Mouse (Mus musculus): ENCODE measurements around the gene Lrtm2. TPM values are rescaled to one million over a fixed set of nuclear protein-coding genes. Genes with fewer than 3 reads are reported as not detected.
A peak's percentile ranks its signal among the peaks of the same experiment; 100 is the strongest.

Gene Lrtm2
- polyA plus RNA-seq, 1 experiment from 2014 or later = 0.69 TPM

DNA sequence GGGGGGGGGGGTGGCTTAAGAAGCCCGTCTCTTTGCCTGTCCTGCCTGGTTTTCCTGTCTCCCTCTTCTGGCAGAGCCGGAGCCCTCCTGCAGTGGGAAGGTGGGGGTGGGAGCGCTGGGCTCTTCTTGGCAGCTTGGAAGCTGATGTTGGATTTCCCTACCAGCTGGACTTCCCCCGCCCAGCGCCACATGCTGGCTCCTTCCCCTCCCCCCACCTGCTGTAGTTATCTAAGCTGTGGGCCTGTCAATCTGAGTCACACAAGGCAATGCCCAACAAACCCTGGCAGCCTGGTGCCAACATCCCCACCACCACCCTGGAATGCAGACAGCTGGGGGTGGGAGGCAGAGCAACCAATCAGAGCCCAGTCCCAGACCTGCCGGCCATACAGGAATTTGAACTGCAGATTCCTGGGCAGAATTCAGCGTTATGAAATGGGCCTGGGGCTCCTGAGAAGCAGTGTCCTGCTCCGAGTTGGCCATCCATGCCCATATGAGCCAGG, 1.3 kb downstream of the Lrtm2 start:
- H3K4me1 ChIP-seq (replicated peaks; ENCODE audit: control insufficient read depth, insufficient read depth, low read length) = no peaks in the 10 kb centered on the region; the same call in 1 of the 2 replicates
- no peak overlapping the region for H3K27ac ChIP-seq (ENCODE audit: low read depth)
- ATAC-seq (replicated peaks; ENCODE audit: low FRiP score, low TSS enrichment, low read depth) (no peak), DNase-seq (ENCODE audit: low spot score) (no peak)
- 2% methylated on average over 8 of the region's 8 CpGs for WGBS
- H3K4me2 ChIP-seq (ENCODE audit: low read length) = no peak overlapping the region
- no peak overlapping the region for H3K9ac ChIP-seq (ENCODE audit: low read length)
- H3K4me3 ChIP-seq (ENCODE audit: low read depth, low read length) = no peak overlapping the region
- H3K9me3 ChIP-seq (ENCODE audit: control insufficient read depth, low read length) = no peaks in the 10 kb centered on the region
- H3K36me3 ChIP-seq (ENCODE audit: control insufficient read depth, insufficient read depth, low read length) = no peaks in the 10 kb centered on the region
- peaks cover 43% of the 10 kb centered on the region for H3K27me3 ChIP-seq (replicated peaks; ENCODE audit: control insufficient read depth, insufficient read depth, low read length)

DNA sequence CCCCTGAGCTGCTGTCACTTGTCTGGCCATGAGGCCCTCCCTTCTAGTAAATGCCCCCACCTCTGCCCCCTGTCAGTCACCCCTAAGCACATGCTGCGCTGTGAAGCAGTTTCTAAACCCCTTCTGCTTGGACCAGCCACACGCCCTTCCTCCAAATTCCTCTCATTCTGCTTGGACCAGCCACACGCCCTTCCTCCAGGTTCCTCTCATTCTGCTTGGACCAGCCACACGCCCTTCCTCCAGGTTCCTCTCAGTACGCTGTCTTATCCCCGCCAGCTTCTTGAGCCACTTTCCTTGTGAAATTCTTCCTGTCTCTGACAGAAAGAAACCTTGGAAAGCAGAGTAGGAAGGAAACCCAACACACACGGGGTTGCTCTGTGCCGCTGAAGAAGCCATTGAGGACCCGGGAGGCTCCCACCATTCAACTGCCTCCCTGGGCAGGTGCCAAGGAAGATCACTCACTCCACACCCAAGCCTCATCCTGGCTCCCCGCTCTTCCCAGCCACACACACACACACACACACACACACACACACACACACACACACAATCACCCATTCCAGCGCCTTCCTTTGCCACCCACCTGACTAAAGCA, 1.9 kb downstream of the Lrtm2 start:
- H3K4me1 ChIP-seq (replicated peaks; ENCODE audit: control insufficient read depth, insufficient read depth, low read length) = no peaks in the 10 kb centered on the region; the same call in 1 of the 2 replicates
- no peaks in the 10 kb centered on the region for H3K9me3 ChIP-seq (ENCODE audit: control insufficient read depth, low read length)
- no peak overlapping the region for H3K9ac ChIP-seq (ENCODE audit: low read length)
- ATAC-seq (replicated peaks; ENCODE audit: low FRiP score, low TSS enrichment, low read depth) = no peak
- 9% methylated on average over 11 of the region's 11 CpGs for WGBS
- H3K27ac ChIP-seq (ENCODE audit: low read depth) = no peak overlapping the region
- H3K27me3 ChIP-seq (replicated peaks; ENCODE audit: control insufficient read depth, insufficient read depth, low read length) = peaks cover 43% of the 10 kb centered on the region
- H3K4me2 ChIP-seq (ENCODE audit: low read length) = no peak overlapping the region
- no peaks in the 10 kb centered on the region for H3K36me3 ChIP-seq (ENCODE audit: control insufficient read depth, insufficient read depth, low read length)
- no peak for DNase-seq (ENCODE audit: low spot score)
- no peak overlapping the region for H3K4me3 ChIP-seq (ENCODE audit: low read depth, low read length)

DNA sequence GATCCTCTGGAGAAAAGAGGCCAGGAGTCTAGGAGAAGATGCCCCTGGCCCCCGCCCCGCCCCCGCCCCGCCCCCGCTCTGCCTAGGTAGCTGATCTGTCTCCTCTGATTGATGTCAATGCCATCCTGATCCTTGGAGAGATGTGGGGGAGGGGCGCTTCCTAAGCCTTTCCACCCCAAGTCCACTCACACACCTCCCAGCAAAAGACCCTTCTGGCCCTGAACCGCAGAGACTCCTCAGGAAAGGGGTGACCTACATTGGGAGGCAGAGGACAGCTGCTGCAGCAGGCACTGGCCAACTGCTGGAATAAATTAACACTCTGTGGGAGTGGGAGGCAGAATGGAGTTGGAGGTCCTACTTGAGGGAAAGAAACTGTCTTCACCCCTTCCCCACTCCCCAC, 4.0 kb downstream of the Lrtm2 start:
- Histone ChIP-seq H3K4me2 (ENCODE audit: low read length) (no peak overlapping the region), H3K9me3 (ENCODE audit: control insufficient read depth, low read length) (no peaks in the 10 kb centered on the region), H3K4me1 (replicated peaks; ENCODE audit: control insufficient read depth, insufficient read depth, low read length) (no peaks in the 10 kb centered on the region; the same call in 1 of the 2 replicates), H3K36me3 (ENCODE audit: control insufficient read depth, insufficient read depth, low read length) (no peaks in the 10 kb centered on the region), H3K27me3 (replicated peaks; ENCODE audit: control insufficient read depth, insufficient read depth, low read length) (peaks cover 37% of the 10 kb centered on the region), H3K9ac (ENCODE audit: low read length) (no peak overlapping the region), H3K27ac (ENCODE audit: low read depth) (no peak overlapping the region), H3K4me3 (ENCODE audit: low read depth, low read length) (no peak overlapping the region)
- no peak for DNase-seq (ENCODE audit: low spot score)
- no peak for ATAC-seq (replicated peaks; ENCODE audit: low FRiP score, low TSS enrichment, low read depth)
- 23% methylated on average over 7 of the region's 7 CpGs for WGBS

DNA sequence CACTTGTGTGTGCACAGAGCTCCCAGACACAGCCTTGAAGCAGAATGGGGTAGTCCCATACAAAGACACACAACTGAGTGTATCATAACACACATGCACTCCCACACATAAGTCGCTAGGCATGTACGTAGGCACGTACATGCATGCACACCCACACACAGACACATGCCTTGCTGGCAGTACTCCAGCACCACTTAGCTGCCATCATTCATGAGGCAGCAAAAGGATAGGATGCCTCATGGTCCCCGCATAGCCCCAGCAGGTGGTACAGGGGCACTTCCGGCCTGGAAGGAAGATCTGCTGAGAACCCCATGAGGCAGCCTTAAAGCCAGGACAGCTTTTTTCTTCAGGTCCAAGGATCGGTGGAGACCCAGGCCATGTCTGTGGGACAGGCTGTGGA, 4.6 kb downstream of the Lrtm2 start:
- no peak overlapping the region for H3K9ac ChIP-seq (ENCODE audit: low read length)
- H3K36me3 ChIP-seq (ENCODE audit: control insufficient read depth, insufficient read depth, low read length) = no peaks in the 10 kb centered on the region
- no peak overlapping the region for H3K4me3 ChIP-seq (ENCODE audit: low read depth, low read length)
- H3K4me2 ChIP-seq (ENCODE audit: low read length) = no peak overlapping the region
- H3K27ac ChIP-seq (ENCODE audit: low read depth) = no peak overlapping the region
- 71% methylated on average over 6 of the region's 6 CpGs for WGBS
- no peaks in the 10 kb centered on the region; the same call in 1 of the 2 replicates for H3K4me1 ChIP-seq (replicated peaks; ENCODE audit: control insufficient read depth, insufficient read depth, low read length)
- no peak for DNase-seq (ENCODE audit: low spot score)
- peaks cover 31% of the 10 kb centered on the region for H3K27me3 ChIP-seq (replicated peaks; ENCODE audit: control insufficient read depth, insufficient read depth, low read length)
- H3K9me3 ChIP-seq (ENCODE audit: control insufficient read depth, low read length) = no peaks in the 10 kb centered on the region
- ATAC-seq (replicated peaks; ENCODE audit: low FRiP score, low TSS enrichment, low read depth) = no peak

DNA sequence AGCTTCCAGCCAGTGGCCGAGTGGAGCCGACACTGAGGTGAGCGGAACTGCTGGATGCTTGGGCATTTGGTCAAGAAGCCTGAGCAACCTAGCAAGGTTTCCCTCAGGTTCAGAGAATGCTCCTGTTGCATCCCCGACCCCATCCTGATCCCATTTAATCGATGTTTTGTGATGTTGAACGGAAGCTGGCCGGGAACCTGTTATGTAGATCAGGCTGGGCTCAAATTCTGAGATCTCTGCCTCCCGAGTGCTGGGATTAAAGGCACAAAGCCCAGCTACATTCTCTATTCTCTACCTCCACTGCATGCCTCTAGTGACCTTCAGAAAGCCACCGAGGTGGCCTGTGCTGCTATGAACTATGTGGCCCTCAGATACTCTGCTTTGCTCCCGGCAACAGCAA, 5.8 kb downstream of the Lrtm2 start:
- DNase-seq (ENCODE audit: low spot score) (no peak), ATAC-seq (replicated peaks; ENCODE audit: low FRiP score, low TSS enrichment, low read depth) (no peak)
- no peak overlapping the region for H3K27ac ChIP-seq (ENCODE audit: low read depth)
- H3K4me3 ChIP-seq (ENCODE audit: low read depth, low read length) = no peak overlapping the region
- no peaks in the 10 kb centered on the region for H3K4me1 ChIP-seq (replicated peaks; ENCODE audit: control insufficient read depth, insufficient read depth, low read length)
- no peak overlapping the region for H3K9ac ChIP-seq (ENCODE audit: low read length)
- peaks cover 19% of the 10 kb centered on the region for H3K27me3 ChIP-seq (replicated peaks; ENCODE audit: control insufficient read depth, insufficient read depth, low read length)
- H3K36me3 ChIP-seq (ENCODE audit: control insufficient read depth, insufficient read depth, low read length) = no peaks in the 10 kb centered on the region
- WGBS = 60% methylated on average over 10 of the region's 10 CpGs
- H3K4me2 ChIP-seq (ENCODE audit: low read length) = no peak overlapping the region
- no peaks in the 10 kb centered on the region for H3K9me3 ChIP-seq (ENCODE audit: control insufficient read depth, low read length)

DNA sequence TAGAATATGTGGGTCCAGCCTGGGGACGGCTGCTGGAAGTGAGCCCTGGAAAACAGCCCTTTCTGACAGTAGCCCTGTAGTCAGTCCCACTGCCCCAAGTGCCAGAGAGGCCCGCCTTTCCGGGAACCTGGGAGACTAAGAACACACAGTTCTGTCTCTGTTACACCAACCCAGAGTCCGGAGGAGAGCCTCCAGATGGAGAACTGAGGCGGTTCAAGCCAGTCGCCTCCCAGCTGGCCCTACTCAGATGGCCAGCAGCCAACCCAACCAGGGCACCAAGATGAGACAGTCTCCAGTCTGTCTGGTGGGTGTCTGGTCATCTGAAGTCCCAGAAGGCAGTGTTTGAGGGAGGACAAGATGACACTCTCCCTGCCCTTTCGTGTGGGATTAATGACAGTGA, 8.8 kb downstream of the Lrtm2 start:
- WGBS = 80% methylated on average over 7 of the region's 7 CpGs
- no peak for ATAC-seq (replicated peaks; ENCODE audit: low FRiP score, low TSS enrichment, low read depth)

DNA sequence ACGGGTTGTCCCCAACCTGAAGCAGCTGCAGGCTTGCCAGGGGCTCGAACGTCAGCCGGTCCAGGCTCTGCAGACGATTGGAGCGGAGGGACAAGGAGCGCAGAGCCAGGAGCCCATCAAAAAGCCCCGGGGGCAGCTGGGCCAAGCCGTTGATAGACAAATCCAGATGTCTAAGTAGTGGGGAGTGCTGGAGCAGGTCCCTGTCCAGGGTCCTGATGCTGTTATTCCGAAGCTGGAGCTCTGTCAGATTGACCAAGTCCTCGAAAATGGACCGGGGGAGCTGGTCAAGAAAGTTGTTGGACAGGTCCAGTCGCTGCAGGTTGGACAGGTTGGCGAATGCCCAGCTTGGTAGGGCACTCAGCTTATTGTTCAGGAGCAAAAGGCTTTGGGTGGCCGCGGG, 10.1 kb downstream of the Lrtm2 start:
- H3K4me1 ChIP-seq (replicated peaks; ENCODE audit: control insufficient read depth, insufficient read depth, low read length) = no peaks in the 10 kb centered on the region
- no peaks in the 10 kb centered on the region for H3K36me3 ChIP-seq (ENCODE audit: control insufficient read depth, insufficient read depth, low read length)
- ATAC-seq (replicated peaks; ENCODE audit: low FRiP score, low TSS enrichment, low read depth) (no peak), DNase-seq (ENCODE audit: low spot score) (peak; percentile 81)
- WGBS = 31% methylated on average over 16 of the region's 16 CpGs
- no peak overlapping the region for H3K9ac ChIP-seq (ENCODE audit: low read length)
- no peaks in the 10 kb centered on the region for H3K9me3 ChIP-seq (ENCODE audit: control insufficient read depth, low read length)
- H3K4me3 ChIP-seq (ENCODE audit: low read depth, low read length) = no peak overlapping the region
- H3K4me2 ChIP-seq (ENCODE audit: low read length) = no peak overlapping the region
- no peak overlapping the region for H3K27ac ChIP-seq (ENCODE audit: low read depth)
- H3K27me3 ChIP-seq (replicated peaks; ENCODE audit: control insufficient read depth, insufficient read depth, low read length) = no peaks in the 10 kb centered on the region

More for the DNA sequence above, 8.8 kb downstream of the Lrtm2 start:
- H3K27me3 ChIP-seq (replicated peaks; ENCODE audit: control insufficient read depth, insufficient read depth, low read length) = no peaks in the 10 kb centered on the region
- no peaks in the 10 kb centered on the region for H3K4me1 ChIP-seq (replicated peaks; ENCODE audit: control insufficient read depth, insufficient read depth, low read length)
- no peak for DNase-seq (ENCODE audit: low spot score)
- H3K9me3 ChIP-seq (ENCODE audit: control insufficient read depth, low read length) = no peaks in the 10 kb centered on the region
- no peak overlapping the region for H3K4me2 ChIP-seq (ENCODE audit: low read length)
- H3K36me3 ChIP-seq (ENCODE audit: control insufficient read depth, insufficient read depth, low read length) = no peaks in the 10 kb centered on the region
- no peak overlapping the region for H3K27ac ChIP-seq (ENCODE audit: low read depth)
- no peak overlapping the region for H3K9ac ChIP-seq (ENCODE audit: low read length)
- H3K4me3 ChIP-seq (ENCODE audit: low read depth, low read length) = no peak overlapping the region

DNA sequence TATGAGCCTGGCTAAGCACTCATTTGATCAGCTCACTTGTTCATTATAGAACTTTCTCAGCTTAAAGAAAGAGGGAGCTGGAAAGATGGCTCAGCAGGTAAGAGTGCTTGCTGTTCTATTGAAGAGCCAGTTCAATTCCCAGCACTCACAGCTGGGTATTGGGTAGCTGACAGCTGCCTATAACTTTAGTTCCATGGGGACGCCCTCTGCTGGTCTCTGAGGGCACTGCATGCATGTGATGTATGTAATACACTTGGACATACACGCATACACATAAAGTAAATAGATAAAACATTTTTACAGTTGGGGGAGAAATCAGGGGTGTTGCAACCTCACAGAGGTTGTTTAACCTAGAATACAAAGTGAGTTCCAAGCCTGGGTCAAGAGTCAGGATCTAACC, 11.2 kb downstream of the Lrtm2 start:
- no peak overlapping the region for H3K4me3 ChIP-seq (ENCODE audit: low read depth, low read length)
- H3K4me1 ChIP-seq (replicated peaks; ENCODE audit: control insufficient read depth, insufficient read depth, low read length) = no peaks in the 10 kb centered on the region
- 88% methylated on average over 2 of the region's 2 CpGs for WGBS
- ATAC-seq (replicated peaks; ENCODE audit: low FRiP score, low TSS enrichment, low read depth) (no peak), DNase-seq (ENCODE audit: low spot score) (no peak)
- H3K27me3 ChIP-seq (replicated peaks; ENCODE audit: control insufficient read depth, insufficient read depth, low read length) = no peaks in the 10 kb centered on the region
- H3K9ac ChIP-seq (ENCODE audit: low read length) = no peak overlapping the region
- H3K9me3 ChIP-seq (ENCODE audit: control insufficient read depth, low read length) = no peaks in the 10 kb centered on the region
- H3K4me2 ChIP-seq (ENCODE audit: low read length) = no peak overlapping the region
- no peaks in the 10 kb centered on the region for H3K36me3 ChIP-seq (ENCODE audit: control insufficient read depth, insufficient read depth, low read length)
- no peak overlapping the region for H3K27ac ChIP-seq (ENCODE audit: low read depth)

DNA sequence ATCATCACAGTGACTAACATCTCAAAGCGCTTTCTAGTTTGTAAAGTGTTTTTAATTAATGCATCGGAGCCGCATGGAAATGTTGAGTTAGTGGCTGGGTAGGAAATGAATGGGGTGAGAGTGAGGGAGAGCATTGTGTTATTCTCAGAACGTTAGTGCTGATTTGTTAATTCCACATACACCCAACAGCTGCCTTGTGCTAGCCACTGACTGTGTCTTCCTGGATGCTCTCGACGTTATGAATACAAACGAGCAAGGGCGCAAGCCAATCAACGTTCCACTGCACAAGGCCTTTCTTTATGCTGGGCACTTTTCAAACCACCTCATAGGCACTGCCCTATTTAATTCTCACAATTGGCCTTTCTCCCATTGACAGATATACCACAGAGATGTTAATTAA, 11.8 kb downstream of the Lrtm2 start:
- Histone ChIP-seq H3K9me3 (ENCODE audit: control insufficient read depth, low read length) (no peaks in the 10 kb centered on the region), H3K27me3 (replicated peaks; ENCODE audit: control insufficient read depth, insufficient read depth, low read length) (no peaks in the 10 kb centered on the region), H3K4me2 (ENCODE audit: low read length) (no peak overlapping the region), H3K9ac (ENCODE audit: low read length) (no peak overlapping the region), H3K36me3 (ENCODE audit: control insufficient read depth, insufficient read depth, low read length) (no peaks in the 10 kb centered on the region), H3K4me1 (replicated peaks; ENCODE audit: control insufficient read depth, insufficient read depth, low read length) (no peaks in the 10 kb centered on the region), H3K4me3 (ENCODE audit: low read depth, low read length) (no peak overlapping the region), H3K27ac (ENCODE audit: low read depth) (no peak overlapping the region)
- 88% methylated on average over 9 of the region's 9 CpGs for WGBS
- DNase-seq (ENCODE audit: low spot score) = no peak
- no peak for ATAC-seq (replicated peaks; ENCODE audit: low FRiP score, low TSS enrichment, low read depth)
